Mouse (Mus musculus) kidney, adult 2 months (tissue): ENCODE data around the gene Iars2.

Source experiments
- CTCF ChIP-seq: fragments of 200-500 bp; conservative IDR thresholded peaks from 2 replicates; pipeline ENCODE4 v1.5.1; 2011; ENCODE audit warnings: low read depth, mild to moderate bottlenecking, control low read depth, low read length, moderate library complexity, mixed read lengths; ENCODE audit not compliant: insufficient read depth, insufficient read length
- POLR2A ChIP-seq: fragments of 200-500 bp; IDR thresholded peaks from one replicate; pipeline ENCODE4 v1.6.1; 2011; ENCODE audit warnings: low read depth, low read length, control low read depth

- TF ChIP-seq CTCF (no peak), POLR2A (no peak)
Observed at GRCm38 (mm10) chr1:185376390-185376789, 47.2 kb upstream of the Iars2 start.
